Mouse (Mus musculus) embryo, embryonic 10.5 days (tissue): Measurements from ENCODE around the gene Mrm2.
"Not testable (repeated sequence)": the region's sequence is repeated elsewhere in the genome, so short reads cannot be mapped to it uniquely, and the experiment has no call there.

Experiments used
- DNase-seq: peaks from one replicate; pipeline ENCODE4 v3.0.0-alpha.2; 2015; ENCODE audit warnings: low spot score

Gene Mrm2

DNA sequence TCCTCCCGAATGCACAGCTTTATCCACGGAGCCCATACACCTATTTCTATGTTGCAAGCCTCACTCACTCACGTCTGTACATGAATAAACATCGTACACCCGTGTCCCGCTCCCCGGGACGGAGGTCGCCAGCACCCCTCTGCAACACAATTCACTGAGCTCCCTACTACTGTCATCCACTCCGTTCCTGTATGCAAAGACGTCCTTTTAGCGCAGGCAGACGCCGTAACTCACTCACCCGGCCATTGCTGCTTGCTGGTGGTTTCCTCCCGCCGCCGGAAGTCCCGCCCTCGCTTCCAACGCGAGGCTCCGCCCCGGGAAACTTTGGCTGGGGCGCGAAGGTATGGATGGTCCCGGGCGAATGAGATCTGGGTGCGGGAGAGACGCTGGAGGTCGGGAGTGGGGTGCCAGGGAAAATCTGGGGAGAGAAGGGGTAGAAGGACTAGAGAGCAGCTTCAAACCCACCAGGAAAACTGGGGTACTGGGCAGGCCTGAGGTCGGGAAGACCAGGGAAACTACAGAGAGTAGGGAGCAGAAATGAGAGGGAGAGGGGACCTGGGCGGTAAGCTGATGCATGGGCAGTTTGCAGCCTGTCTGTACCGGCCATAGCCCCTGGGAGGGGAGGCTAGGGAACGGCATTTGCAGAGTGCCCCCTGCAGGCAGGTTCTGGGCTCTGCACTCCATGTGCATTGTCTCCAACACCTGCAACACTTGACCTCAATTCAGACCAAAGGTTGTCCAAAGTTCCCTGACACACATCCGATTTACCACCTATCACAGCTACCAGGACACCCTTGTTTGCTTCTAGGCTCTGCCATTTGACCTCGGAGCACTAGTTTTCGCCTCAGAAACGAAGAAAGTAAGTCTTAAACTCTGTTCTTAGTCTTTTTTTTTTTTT, at the start of gene Mrm2:
TSS of gene Mrm2 (minus strand) at position 284 of the 898 bp plus-strand sequence.
- DNase-seq = peak; percentile 92

DNA sequence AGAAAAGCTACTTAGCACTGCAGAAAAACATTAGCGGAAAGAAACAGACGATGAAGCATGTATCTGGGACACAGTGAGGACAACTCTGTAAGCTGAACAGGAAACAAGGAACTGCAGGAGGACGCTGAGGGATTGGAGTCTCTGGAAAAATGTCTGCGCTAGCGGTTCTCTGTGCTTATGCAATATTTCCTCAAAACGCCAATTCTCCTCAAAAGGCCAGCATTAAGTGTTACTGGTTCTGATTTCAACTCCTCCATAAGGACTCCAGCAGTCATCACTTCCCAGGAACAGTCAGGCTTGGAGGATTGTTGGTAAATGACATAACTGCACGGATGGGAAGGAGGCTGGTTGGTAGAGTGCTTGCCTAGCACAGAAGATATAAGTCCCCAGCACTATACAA, 49.5 kb upstream of the Mrm2 start:
- DNase-seq = no peak

DNA sequence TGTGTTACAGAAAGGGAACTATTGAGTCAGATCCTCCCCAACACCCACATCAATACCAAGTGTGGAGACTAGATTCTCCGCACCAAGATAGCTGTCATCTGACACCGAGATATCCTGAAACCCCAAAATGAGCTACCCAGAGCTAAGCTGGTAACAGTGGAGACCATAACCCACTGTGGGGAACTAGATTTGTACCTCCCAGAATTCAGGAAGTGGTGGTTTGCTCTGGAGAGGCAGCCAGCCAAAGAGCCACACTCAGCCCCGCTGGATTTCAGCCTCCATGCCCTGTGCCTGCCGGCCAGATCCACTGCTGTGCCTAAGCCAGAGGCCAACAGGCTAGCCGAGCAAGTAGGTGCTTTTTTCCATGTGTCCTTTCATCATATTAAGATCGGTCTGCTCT, 47.6 kb upstream of the Mrm2 start:
- no peak for DNase-seq

DNA sequence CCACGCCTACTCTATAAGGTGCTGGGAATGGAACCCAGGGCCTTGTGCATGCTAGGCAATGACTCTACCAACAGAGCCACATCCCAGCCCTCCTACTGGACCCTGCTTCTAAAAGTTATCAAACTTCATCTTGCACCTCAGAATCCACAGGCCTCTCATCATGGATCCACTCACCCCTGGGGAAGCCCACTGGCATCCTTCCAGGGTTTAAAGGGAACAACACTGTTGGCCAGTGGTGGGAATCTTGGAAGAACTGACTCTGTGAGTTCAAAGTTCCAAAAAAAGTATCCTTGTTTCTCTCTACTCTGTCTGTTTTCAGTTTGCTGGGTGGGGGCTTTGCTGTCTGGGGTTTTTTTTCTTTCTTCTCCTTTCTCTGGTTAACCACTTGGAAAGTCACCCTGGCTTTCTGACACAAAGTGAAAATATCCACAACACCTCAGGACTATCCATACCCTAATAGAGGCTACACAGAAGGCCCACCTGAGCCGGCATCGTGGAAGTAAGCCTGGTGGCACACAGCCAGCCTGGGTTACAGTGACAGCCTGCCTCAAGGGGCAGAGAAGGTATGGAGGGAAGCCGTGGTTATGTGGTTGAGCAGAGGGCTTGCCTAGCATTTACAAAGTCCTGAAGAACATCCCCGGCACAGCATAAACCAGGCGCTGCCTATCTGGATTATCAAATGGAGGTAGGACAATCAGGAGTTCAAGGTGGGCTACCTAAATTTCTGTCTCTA, 46.6 kb upstream of the Mrm2 start:
- DNase-seq = no peak

DNA sequence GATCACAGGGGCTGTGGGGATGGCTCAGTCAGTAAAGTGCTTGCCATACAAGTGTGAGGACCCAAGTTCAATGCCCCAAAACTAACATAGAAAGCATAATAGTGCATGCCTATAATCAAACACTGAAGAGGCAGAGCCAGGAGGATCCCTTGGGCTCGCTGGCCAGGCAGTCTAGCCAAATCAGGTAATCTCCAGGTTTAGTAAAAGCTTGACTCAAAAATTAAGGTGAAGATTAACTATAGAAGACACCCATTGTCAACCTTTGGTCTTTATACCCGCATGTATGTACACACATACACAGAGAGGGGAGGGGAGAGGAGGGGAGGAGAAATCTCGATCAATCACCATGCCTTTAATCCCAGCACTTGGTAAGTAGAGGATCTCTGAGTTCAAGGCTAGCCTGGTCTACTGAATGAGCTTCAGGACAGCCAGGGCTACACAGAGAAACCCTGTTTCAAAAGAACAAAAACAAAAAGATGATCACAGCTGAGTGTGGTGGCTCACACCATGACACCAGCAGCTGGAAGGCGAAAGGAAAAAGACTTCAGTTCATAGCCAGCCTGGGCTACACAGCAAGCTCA, 43.6 kb upstream of the Mrm2 start:
- DNase-seq = no peak

DNA sequence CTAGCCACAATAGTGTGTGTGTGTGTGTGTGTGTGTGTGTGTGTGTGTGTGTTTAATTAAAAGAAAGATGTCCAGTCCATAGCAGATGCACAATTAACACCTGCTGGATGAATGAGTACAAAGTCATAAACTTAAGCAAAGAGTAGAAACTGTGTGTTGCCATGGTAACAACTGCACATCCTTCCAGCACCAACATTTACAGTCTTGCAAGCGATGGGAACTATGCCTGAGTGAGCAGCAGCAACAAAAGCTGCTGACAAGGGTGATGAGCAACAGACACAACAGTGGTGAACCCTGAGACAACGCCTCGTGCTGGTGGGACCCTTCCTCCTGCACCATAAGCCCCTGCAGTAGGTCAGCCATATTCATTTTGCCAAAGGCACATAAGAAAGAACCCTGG, 42.5 kb upstream of the Mrm2 start:
- no peak for DNase-seq

DNA sequence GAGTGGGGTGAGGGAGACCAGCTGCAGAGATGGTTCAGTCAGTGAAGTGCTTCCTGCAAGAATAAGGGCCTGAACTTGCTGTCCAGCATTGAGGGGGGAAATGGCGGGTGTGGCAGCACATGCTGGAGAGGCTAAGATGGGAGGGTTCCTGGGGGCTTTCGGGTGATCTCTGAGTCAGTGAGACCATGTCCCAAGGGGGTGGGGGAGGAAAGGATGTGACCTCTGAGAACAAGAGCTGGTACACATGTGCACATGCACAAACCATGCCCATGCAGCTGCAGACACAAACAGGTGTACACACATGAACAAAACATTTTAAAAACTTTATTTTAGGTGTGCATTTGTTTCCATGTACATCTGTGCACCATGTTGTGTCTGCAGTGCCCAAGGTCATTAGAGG, 42.0 kb upstream of the Mrm2 start:
- DNase-seq = no peak

DNA sequence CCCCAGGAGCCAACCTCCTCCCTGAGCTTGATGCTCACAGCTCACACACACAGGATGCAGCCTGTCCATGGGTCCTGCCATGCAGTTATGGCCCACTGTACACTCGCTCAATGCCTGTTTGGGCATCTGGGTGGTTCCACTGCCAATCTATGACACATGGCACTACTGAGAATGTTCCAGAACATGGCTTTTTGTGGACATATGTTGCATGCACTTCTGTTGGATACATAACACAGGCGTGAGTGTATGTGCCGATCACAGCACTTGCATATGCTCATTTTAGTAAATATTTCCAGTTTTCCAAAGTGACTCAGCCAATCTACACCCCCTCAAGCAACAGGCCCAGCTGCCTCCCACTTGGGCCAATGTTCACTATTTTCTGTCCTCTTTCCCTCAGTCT, 40.0 kb upstream of the Mrm2 start:
- DNase-seq = no peak

DNA sequence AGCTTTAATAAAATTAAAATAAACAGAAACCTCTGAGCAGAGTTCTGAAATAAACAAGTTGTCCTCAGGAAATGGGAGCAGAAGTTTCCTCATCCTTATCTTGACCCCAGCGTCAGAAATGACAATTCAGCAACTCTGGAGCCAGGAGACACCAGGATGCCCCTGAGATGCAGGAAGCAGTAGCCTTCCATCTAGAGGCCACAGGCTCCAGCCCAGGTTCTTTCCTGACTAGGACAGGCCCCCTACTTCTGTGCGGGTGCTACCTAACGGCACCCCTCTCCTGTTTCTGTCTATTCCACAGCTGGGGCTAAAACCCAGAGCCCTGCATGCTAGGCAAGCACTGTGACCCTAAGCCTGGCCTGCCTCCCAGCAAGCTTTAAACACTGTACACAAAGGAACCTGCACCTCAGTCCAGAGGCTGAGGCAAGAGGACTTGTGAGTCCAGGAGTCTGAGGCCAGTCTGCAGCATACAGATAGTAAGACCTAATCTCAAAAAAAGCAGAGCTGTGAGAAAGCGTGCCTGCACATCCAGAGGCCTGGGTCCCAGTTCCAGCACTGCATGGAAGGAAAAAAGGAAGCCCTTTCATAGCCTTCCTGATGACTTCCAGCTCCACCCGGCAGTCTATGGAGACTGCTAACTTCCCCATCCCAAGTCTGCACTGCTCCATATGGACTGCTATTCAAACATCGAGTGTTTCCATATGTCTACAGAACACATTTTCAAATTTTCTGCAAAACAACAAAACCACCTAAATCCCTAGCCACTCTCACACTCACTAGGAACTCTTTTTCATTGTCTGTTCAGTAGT, 39.0 kb upstream of the Mrm2 start:
- no peak for DNase-seq

DNA sequence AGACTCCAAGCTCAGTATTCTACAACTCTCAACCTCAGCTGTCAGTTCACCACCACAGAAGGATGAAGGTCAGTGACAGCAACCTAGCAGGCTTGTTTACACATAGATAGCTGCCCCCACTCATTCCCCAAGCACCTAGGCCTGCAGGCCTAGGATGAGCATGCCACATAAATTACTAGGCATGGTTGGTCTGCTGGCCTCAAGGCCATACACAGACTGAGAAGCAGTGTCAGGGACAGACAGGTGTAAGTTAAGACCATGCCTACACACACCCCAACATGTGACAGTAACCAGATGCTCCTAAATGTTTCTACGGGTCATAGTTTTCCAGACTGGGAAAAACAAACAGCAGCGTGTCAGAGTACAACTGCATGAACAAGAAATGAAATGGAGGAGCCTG, 37.8 kb upstream of the Mrm2 start:
- no peak for DNase-seq

DNA sequence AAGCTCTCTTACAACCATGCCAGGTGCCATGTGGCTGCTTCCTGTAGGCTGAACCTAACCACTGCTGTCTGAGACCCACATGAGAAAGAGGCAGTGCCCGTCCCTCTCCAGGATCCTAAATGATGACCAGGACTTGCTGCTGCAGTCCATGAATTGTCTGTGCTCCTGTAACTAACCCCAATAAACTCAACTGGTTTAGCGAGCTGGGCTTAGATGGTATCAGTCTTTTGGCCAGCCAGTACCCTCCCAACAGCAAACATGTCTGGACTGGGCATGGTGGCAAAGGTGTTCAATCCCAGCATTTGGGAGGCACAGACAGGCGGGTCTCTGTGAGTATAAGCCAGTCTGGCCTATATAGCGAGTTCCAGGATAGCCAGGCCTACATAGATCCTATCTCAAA, 37.2 kb upstream of the Mrm2 start:
- DNase-seq = no peak

DNA sequence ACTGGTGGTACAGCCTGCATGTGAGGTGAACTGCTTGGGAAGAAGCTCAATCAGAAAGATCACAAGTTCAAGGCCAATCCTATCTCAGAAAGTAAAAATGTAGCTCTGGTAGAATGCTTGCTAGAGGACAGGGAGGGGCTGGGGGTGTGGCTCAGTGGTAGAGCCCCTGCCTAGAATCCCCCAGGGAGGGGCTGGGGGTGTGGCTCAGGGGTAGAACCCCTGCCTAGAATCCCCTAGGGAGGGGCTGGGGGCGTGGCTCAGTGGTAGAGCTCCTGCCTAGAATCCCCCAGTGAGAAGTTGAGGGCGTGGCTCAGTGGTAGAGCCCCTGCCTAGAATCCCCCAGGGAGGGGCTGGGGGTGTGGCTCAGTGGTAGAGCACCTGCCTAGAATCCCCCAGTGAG, 36.4 kb upstream of the Mrm2 start:
- DNase-seq = not testable (repeated sequence)

DNA sequence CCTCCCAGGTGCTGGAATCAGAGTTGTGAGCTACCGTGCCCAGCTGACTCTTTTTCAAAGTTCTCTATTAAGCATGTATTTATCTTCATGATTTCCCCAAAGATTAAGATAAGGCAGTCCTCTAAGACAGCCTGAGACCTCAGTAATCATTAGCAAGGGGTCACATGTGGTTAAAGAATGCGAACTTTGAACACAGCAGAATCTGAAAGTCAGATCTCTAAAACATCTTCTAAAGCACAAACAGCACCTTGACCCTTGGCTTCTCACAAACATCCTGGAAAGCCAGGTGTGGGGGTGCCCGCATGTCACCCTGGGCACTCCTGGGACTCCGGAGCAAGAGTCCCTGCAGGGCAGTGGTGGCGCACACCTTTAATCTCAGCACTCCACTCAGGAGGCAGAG, 32.7 kb upstream of the Mrm2 start:
- no peak for DNase-seq

DNA sequence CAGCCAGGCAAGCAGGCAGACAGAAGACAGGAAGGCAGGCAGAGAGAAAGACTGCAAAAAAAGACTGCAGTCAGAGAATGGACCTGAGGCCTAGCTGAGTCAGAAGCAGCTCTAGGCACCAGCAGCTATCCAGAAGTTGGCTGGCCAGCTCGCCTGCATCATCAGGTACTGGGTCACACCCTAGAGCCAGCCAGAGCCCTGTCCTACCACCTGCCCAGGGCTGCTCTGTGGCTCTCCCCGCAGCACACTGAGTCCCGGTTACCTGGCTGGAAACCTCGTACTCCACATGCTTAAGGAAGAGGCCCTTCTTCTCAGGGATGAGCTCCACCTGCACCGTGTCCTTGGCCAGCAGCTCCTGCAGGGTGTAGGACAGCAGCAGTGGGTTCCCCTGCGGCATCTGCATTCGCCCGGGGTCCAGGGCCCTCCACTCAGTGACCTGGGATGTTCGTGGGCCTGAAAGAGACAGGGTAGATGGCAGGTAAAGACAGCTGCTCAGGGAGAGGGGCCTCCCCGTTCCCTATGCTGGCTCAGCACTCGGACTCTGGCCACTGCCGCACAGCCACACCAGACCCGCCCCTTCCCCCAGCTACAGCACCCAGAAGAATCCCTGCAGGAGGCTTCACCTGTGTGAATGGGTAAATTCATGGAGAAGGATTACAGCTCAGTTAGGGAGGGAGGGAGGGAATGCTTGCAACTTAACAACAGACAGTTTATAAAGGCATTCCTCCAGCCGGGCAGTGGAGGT, 28.4 kb upstream of the Mrm2 start:
- DNase-seq = no peak

DNA sequence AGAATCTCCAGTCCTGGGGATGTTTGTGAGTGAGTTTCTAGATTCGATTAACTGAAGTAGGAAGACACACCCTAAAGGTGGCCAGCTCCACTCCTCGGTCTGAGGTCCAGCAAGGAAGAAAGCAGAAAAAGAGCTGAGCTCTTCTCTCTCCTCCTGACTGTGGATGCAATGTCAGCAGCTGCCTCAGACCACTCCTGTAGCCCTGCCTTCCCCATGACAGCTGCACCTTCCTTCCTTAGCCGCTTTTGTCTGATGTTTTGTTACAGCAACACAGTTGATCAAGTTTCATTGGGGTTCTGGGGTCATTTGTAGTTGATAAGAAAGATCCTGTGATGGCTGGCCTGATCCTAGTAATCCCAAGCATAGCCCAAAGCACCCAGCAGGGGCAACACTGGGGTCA, 25.8 kb upstream of the Mrm2 start:
- no peak for DNase-seq

DNA sequence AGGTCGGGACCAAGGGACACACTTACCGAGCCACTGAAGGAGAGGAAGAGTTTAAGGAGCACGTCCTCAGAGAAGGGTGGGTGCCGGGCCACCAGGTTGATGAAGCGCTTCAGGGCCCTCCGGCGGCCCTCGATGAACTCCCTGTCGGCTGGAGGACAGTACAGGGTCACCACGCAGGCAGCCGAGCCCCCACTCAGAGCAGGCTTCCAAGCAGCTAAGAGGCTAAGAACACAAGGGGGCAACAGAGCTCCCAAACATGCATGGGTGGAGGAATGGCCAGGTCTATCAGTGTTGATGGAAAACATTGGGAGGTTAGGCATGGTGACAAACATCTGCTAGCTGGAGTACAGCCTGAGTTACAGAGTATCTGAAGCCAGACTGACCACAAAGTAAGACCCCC, 24.2 kb upstream of the Mrm2 start:
- DNase-seq = no peak

DNA sequence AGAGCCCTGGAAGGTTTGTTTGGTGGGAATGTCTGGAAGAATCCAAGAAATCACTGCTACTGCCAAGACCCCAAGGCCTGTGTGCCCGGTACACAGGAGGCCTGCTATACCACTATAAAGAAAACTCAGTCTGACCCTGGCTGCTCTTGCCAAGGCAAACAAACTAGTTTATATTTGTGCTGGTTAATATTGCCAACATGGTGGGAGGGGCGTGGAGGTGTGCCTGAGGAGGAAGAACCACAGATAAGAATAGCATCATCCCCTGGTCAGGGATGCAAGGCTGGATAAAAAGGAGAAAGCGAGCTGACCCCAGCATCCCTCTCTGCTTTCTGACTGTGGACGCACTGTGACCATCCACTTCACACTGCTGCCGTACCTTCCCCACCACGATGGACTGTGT, 20.7 kb upstream of the Mrm2 start:
- DNase-seq = no peak

DNA sequence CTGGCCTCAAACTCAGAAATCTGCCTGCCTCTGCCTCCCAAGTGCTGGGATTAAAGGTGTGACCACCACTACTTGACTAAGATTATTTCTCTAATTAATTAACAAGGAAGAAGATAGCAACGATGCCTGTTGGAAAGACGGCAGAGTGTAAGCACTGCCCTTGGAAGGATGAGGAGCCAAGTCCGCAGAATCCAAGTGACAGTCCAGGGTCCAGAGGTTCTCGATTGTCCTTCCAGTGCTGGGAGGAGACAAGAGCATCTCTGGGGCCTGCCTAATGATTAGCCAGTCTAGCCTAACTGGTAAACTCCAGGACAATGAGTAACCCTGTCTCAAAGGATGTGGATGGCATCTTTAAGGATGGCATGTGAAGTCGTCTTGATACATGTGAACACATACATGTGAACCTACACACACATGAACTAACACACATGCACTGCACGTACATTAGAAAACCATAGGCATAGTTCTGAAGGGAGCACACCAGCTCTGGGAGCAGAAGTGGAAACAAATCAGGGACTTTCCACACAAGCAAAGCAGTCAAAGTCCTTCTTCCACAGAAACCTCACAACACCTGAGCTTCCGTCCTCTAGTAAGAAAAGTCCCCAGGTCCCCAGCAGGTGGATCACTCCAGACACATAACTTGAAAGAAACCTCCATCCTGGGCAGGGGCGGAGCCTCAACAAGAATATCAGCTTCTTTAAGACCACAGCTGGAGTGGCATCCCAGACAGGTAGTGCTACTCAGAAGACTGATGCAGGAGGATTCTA, 19.2 kb upstream of the Mrm2 start:
- DNase-seq = no peak

DNA sequence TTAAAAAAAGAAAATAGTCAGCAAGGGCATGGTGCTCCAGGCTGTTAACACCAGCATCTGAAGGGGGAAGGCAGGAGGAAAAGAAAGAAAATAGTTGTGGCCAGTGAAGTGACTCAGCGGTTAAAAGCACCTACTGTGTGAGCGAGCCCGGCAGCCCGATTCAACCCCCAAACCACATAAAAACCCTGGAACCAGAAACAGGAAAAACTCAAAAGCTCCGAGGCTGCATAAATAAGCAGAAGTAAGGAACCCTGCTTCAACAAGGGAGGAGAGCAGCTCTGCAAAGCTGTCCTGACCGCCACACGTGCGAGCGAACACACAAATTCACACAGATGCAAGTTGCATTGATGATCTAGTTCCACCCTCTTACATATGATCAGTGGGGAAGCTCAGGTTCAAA, 18.2 kb upstream of the Mrm2 start:
- DNase-seq = no peak

DNA sequence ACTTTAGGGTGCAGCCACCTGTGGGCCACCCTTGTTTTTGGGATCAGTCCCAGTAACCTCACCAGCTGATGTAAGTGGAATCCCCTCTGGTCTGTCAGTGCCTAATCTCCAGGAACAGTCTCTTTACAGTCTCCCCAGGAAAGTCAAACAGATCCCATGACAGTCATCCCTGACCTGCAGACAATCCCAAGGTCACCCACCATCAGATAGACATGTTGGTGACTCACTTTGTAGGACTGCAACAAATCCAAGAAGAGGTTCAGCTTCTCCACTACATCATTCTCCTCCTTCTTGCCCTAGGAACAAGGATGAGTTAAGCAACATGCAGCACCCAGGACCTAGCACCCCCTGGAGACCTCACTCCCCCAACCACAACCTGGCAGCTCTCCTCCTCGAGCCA, 14.4 kb upstream of the Mrm2 start:
- no peak for DNase-seq

DNA sequence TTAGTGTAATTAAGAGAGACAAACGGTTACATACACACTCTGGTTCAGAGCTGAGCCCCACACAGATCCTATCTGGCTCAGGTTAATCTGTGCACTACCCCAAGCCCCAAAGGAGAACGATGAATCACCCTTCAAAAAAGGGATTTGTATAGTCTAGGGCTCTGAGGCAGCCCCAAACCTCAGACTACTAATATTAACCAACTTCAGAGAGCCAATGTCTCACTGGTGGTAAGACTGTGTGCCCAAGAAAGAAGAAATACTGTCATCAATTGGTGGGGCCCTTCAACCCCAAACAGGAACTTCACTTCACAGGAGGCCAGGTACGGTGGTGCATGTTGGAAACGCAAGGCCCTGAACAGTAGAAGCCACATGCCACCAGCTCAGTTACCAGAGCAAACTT, 13.5 kb upstream of the Mrm2 start:
- DNase-seq = no peak
